Mouse (Mus musculus) gonadal fat pad, adult 2 months (tissue): Measurements from ENCODE around the gene Zfp69. TPM values are rescaled to one million over a fixed set of nuclear protein-coding genes. Genes with fewer than 3 reads are reported as not detected.

Experiments used
- DNase-seq: peaks from one replicate; pipeline ENCODE4 v3.0.0-alpha.2; 2012; ENCODE audit warnings: low read depth
- polyA plus RNA-seq: library from polyadenylated mRNA; depleted of rRNA; stranded (reverse); fragments of >200 nt; gene quantifications from 2 replicates; pipeline ENCODE4 v1.2.3, GENCODE M21; 2012; rRNA removed

Gene Zfp69
- polyA plus RNA-seq, 1 experiment, result 1.6 TPM

DNA sequence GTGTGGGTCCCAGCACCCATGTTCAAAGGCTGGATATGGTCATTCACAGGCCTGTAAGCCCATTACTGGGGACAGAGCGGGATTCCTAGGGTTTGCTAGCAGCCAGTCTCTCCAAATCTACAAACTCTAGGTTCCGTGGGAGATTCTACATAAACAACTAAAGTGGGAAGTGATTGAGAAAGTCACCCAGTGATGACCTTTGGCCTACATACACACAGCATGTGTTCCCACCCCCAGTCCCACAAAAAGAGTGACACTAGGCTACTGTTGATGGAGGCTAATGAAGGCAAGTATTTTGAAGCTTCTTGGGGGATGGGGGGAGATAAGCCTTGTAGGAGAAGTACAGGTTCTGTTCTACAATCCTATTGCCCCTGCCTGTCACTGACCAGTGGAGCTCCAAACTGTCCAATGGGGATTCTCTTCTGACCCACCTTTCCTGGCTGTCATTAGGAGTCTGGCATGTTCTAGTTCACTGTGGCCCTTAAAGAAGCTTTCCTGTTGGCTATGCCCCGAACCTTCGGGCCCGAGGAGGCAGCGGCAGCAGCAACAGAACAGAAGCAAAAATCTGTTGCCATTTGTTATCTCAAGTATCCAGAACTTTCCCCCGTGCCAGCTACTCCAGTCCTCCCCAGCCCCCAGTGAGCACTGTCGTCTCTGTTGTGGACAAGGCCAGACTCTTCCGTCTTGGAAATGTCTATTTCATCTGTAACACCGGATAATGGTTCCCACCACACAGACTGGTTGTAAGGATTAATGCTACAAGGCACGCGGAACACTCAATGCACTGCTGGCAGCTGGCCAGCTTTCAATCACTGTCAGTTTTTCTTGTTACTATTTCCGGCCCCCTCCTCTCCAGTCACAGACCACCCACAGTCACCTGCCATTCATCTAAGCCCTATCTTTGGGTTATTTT is 66.0 kb downstream of the Zfp69 start:
- DNase-seq, result no peak

DNA sequence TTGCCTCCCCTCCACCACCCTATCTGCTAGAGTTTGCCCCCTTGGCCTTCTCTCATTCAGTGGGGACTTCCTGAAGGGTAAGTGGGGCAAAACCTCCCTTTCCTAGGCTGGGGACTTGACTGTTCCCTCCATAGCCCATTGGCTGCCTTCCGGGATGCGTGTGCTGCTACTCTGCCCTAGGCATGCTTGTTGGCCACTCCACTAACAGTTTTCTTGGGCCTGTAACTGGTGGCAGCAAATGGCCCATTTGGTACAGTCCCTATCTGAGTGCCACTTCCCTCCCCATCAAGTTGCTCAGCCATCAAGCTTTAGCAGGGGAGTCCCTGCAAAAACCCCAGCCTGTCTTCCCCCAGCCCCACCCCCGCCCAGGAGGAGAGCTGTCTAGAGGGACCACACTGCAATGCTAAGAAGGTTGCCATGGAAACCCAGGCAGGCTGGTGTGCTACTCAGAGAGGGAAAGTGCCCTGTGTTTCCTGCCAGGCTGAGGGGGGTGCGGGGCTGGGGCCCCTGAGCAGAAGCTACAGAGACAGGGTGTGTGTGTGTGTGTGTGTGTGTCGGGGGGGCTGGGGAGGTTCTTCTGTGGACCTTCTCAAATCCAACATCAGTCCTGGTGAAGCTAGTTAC is 69.4 kb downstream of the Zfp69 start:
- DNase-seq, result no peak

DNA sequence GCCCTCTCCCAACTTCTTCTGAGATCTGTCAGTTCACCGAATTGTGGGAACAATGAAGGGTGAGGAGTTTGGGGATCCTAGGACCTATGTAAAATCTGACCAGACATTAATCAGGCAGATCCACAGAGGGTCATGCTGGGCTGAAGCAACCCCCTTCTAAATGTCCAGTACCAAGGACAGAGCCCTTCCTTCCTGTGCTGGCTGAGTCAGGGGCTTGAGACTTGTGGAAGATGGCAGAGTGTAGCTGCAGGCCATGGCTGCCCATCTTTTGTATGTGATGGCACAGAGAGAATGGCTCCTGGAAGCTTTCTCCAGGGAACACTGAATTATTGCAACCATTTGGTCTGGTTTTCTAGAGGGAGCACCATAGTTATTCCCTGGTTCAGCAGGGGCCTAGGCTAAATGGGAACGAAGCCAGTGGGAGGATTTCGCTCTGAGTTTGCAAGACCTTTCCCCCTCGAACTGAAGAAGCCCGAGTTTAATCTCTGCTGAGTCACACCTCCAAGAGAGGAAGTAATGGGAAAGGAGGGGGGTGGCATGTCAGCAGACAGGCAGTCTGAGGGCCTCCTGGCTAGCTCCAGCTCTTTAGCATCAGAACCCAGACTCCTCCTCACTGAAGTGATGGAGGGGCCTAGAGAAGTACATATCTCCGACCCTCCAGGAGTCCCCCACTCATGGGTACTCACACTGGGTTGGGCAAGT is 70.6 kb downstream of the Zfp69 start:
- DNase-seq, result no peak

Other genes starting within 250 kb of the Zfp69 start
- gene Kcnq4, start 203.1 kb downstream of the Zfp69 start, polyA plus RNA-seq, result 12.2 TPM in 2 replicates
- gene Nfyc, start 120.1 kb downstream of the Zfp69 start, polyA plus RNA-seq, result 120 and 148 TPM in 2 replicates
- 0.11 and 0.19 TPM in 2 replicates for gene Rims3, start 96.9 kb downstream of the Zfp69 start, polyA plus RNA-seq
- 7.0 and 7.3 TPM in 2 replicates for gene Exo5, start 26.7 kb downstream of the Zfp69 start, polyA plus RNA-seq
- 11.2 and 16.7 TPM in 2 replicates for gene Smap2, start 65.5 kb upstream of the Zfp69 start, polyA plus RNA-seq
- gene Col9a2, start 87.7 kb upstream of the Zfp69 start, polyA plus RNA-seq, result 0.08 and 0.27 TPM in 2 replicates
- 27.2 and 28.6 TPM in 2 replicates for gene Zmpste24, start 146.5 kb upstream of the Zfp69 start, polyA plus RNA-seq
- gene Tmco2, start 157.5 kb upstream of the Zfp69 start, polyA plus RNA-seq, result 0.51 and 1.3 TPM in 2 replicates